Mouse (Mus musculus): ENCODE measurements around the gene Rhbdd1. TPM values are rescaled to one million over a fixed set of nuclear protein-coding genes. Genes with fewer than 3 reads are reported as not detected.
A peak's percentile ranks its signal among the peaks of the same experiment; 100 is the strongest.

Gene Rhbdd1
- total RNA-seq, 2 experiments from 2014 or later: 12.1 to 16.0 TPM

DNA sequence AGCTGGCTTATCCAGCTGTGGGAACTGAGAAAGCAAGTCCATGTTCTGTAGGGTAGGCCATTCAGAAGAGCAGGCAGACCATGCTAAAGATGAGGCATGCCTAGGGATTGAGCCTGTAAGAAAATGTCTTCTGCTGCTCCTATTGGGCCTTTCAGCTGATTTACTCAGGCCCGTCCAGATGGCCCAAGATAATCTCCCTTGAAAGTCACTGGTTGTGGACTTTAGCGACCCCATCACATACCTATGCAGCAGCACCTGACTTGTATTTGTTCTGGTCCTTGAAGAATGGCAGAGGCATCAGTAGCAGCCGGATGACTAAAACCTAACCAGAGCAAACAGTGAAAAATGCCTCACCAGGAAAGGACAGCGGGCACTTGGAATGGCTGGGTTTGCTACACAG lies 99.4 kb downstream of the Rhbdd1 start:
- no peak for ATAC-seq (replicated peaks; ENCODE audit: poor library complexity)

DNA sequence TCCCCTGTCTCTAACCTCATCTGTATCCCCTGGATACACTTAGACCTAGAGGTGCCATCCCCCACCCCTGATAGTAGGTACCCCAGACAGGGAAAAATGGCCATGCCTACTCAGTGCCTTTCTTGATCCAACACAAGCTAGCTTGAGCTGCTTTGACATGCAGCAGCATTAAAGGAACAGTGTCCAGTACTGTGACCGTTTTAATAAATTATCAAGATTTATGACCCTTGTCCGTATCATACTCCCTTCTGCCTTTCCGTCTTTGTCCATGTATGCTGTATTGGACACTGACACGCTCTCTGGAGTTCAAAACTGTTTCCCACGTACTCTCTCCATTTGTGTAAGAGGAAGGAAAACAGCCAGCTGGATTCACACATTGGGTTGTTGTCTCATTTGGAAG lies 111.5 kb downstream of the Rhbdd1 start:
- ATAC-seq (replicated peaks; ENCODE audit: poor library complexity): no peak

DNA sequence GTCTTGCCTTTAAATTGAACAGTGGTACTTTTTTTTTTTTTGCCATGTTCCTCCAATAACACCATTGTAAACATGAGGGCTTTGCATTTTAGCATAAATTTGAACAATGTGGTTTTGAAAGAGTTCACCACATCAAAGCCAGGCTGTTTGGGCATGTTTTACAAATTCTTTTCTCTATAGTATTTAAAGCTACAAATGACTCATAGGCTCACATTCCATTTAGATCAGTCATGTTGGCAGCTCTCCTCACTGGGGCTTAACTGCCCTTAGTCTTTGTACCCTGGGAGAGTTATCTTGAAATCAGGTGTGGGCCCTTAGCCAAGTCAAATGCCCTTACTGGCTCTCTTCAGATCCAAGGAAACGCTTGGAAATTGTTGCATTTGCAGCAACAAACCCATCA lies 112.8 kb downstream of the Rhbdd1 start:
- ATAC-seq (replicated peaks; ENCODE audit: poor library complexity): no peak

DNA sequence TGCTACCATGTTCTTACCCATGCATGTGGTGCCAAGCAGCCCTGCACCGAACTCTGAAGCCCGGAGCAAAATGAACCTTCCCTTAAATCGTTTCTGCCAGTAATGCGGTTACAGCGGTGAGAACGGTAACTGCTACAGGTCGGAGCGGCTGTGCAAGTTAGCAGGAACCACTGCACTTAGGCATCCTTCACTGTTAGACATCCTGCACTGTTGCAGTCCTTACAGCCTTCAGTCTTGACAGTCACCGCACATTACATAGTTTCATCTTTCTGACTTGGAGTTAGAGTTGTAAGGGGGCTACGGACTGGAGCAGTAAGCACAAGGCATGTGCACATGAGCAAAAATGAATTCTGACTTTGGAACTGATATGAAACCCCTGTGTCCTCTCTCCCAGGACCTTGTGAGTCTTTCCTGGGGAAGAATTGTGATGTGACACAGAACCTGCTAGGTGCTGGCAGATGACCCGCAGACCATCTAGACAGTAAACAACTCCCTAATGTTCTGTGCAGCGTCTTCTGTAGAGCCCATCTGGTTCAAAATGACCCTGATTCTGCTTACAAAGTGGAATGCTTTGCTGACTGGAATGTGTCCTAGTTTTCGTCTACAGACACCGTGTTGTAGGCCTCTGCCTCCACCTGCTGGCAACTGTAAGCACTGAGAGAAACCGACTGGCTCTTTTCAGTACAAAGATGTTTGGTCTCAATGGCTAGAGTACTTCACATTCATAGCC lies 116.8 kb downstream of the Rhbdd1 start:
- peak; percentile 63 for ATAC-seq (replicated peaks; ENCODE audit: poor library complexity)

DNA sequence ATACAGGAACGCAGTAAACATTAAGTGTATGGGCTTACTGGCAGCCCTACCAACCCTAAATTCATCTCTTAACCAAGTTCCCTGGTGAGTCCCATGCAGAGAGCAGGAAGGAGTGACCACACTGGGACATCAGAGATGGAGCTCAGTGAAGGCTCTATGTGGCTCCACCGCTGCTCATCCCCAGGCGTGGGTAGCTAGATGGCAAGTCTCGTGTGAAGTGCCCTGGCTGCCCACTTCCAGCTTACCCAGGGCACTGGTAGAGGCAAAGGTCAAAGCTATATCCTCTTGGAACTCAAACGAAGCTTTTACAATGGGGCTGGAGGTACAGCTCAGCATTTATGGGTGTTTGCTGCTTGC lies 117.4 kb downstream of the Rhbdd1 start:
- ATAC-seq (replicated peaks; ENCODE audit: poor library complexity): no peak

DNA sequence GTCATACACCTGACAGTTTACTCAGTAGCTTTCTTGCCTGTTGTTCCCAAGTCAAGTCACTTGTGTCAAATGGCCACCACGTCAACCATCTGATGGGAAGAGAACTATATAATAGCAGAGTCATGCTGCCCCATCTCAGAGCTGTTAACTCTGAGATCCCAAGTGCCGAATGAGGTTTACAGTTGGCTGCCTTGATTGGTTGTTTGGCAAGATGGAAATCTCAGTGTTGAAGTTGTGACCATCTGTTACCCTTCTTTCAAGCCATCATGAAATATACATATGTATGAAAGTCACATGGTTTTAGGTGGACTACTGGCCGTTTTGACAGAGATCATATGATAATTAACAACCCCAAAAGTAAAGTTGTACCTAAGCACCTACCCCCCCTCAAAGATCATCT lies 121.0 kb downstream of the Rhbdd1 start:
- no peak for ATAC-seq (replicated peaks; ENCODE audit: poor library complexity)

DNA sequence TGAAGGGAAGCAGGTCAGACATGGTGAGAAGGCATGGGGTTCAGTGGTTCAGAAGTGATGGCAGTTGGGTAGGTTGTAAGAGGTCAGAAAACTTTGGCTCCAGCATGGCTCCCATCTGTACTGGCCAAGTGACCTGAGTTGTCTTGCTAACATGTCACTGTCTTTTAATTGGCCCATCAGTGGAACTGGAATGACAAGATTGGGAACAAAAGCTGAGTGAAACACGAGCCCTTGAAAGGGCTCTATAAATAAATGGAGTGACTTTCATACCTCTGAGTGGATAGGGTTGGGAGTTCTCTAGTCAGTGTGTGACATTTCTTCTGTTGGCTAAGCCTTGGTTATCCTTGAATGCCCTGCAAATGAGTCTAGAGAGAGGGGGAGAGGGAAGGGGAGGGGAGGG lies 123.9 kb downstream of the Rhbdd1 start:
- ATAC-seq (replicated peaks; ENCODE audit: poor library complexity): no peak

DNA sequence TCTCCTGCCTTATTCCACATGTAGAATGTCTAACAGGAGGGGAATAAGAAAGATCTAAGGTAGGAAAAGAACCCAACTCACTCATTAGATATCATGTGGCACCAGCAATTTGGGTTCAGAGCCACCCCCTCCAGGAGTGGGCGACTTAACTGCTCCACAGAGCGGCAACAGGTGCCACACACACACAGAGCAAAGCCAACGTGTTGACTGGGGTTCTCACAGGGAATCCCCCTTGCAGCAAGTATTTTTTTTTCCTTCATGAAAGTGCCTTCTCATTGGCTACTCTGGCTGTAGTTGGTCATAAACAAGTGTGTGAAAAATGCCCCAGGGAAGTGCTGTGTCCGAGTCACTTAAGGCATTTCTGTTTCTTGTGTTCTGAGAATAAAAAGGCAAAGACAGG lies 127.3 kb downstream of the Rhbdd1 start:
- ATAC-seq (replicated peaks; ENCODE audit: poor library complexity): no peak

DNA sequence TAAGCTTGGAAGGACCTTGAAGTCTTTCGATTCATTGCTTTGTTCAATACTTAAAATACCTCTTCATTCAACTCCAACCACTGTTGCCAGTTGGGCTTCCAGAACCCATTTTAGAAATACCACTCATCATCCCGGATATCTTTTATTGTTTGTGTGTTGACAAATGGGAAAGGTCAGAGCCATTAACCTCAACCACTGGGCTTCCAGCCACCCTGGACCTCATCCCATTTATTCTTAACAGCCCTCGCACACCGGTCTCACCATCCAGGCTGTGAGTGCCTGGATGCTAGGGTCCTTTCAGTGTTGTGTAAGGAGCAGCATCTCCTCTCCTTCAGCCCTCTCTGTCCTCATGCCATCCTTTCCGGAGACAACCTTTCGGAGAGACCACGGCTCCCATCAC lies 129.8 kb downstream of the Rhbdd1 start:
- no peak for ATAC-seq (replicated peaks; ENCODE audit: poor library complexity)

DNA sequence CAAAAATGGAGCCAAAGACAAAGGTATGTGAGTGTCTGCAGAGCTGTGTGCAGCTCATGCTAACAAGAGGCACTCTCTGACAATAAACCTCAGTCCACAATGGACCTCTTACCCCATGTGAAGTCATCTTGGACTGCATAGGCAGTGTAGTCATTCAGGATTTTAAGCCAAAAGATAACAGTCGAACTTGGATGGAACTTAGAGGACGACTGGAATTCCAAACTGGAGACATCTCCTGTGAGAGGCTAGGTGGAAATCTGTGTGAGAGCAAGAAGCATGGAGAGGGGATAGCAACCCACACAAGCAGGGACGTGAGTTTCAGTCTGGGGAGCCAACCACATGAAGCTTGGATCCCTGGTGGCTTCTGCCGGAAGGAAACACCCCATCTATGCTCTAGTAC lies 133.6 kb downstream of the Rhbdd1 start:
- no peak for ATAC-seq (replicated peaks; ENCODE audit: poor library complexity)

DNA sequence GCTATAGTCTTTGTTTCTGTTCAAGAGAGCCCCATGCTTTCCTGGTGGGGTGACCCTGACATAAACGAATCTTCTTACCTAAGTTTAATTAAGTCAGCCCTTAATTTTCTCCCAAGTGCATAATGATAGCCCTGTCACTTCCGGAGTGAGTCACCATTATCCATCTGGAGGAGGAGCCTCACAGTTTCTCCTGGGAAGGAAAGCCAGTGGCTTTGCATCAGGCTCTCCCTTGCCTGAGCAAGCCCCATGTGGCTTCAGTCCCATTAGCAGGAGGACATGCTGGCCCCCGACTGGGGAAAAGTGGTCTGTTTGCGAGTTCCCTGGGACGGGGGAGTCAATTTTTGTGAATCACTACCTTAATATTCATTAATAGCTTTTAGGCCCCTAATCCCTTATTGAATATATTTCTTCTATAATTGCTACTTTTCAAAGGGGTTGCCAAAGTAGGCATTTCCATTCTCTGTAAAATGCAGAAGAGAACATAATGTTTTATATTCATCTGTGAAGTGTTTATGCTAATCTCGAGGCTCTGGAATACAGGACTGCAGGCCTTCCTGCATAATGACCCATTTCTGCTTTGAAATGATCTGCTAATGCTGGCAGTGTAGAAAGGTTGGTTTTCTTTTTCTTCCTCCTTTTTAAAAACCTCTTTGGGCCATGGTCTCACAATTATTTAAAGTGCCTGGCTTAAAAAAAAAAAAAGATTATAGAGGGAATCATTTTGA lies 135.8 kb downstream of the Rhbdd1 start:
- no peak for ATAC-seq (replicated peaks; ENCODE audit: poor library complexity)

DNA sequence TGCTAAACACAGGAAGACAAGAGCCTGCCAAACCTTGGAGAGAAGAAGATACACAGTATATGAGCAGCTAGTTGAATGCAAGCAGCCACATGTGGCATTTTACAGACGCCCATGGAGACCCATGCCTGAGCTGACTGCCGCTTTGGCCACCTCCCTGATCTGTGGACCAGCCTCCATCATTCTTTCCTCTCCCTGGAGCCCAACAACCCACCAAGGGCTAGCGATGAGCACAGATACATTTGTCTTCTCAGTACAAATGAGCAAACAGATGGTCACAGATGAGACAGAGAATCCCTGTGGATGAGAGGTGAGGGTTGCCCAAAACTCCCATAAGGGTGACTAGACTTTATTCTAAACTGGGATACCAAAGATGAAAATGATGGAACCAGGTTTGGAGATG lies 137.8 kb downstream of the Rhbdd1 start:
- ATAC-seq (replicated peaks; ENCODE audit: poor library complexity): no peak

DNA sequence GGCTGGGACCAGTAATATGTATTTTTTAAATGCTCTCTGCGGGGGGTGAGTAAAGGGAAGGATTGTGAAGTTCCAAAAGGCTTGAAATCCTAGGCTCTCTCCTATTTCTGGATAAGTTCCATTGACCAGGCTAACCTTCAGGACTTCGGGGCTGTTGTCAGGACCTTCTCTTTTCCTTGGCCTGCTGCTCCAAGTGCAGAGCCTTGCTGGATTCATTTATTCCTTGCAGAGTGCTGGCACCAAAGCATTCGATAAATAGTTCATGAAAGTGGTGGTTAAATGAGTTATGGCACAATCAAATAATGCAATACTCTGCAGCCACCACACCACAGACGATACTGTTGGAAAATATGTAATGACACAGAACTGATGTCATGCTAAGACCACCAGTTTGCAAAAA lies 143.1 kb downstream of the Rhbdd1 start:
- ATAC-seq (replicated peaks; ENCODE audit: poor library complexity): no peak

DNA sequence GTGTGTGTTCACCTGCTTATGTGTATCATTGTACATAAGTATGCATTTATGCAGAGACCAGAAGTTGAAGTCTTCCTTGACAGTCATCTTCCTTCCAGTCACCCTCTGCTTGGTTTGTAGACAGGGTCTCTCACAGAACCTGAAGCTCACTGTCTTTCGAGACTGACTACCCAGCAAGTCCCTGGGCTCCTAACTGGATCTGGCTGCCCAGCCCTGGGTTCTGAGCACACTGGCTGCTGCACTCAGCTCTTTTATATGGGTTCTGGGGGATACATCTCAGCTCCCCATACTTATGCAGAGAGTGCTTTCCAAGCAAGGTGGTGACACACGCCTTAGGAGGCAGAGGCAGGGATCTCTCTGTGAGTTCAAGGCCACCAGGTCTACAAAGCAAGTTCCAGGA lies 143.7 kb downstream of the Rhbdd1 start:
- no peak for ATAC-seq (replicated peaks; ENCODE audit: poor library complexity)

DNA sequence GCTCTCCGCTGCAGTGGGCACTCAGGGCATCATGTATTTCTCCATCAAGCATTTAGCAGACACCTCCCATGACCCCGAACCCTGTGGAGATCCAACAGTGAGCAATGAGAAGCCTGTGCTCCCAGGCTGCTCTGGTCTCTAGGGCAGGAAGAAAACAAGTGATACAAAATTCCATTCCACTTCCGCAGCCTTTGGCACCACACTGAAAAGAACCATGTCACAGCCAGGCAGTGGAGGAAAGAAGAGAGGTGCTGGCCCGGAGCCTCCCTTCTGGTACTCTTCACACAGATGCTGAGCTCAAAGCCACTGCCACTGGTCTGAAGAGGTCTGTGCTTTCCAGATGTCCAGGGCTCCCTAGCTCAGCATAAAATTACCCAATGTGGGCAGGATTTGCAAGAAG lies 144.8 kb downstream of the Rhbdd1 start:
- ATAC-seq (replicated peaks; ENCODE audit: poor library complexity): no peak

DNA sequence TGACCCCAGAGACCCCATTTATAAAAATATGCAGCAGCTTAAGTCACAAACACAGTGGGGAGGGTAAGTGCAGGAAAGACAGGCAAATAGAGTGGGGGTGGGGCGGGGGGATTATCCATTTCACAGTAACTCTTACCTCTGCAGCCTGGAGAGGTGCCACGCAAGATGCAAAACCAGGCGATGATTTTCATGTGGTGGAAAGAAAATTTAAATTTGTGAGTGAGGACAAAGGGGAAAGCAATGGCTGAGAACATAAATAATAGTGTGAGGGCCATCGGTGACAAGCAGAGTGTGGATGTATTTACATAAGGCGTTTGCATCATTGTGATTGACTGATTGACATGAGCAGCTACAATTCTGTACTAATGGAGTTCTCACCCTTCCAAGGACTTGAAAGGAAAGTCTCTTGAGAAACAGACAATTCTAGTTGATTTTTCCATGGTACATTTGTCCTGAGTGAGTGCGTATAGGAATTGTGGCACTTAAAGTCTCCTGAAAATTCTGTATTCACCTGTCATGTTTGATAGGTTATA lies 149.1 kb downstream of the Rhbdd1 start:
- no peak for ATAC-seq (replicated peaks; ENCODE audit: poor library complexity)

DNA sequence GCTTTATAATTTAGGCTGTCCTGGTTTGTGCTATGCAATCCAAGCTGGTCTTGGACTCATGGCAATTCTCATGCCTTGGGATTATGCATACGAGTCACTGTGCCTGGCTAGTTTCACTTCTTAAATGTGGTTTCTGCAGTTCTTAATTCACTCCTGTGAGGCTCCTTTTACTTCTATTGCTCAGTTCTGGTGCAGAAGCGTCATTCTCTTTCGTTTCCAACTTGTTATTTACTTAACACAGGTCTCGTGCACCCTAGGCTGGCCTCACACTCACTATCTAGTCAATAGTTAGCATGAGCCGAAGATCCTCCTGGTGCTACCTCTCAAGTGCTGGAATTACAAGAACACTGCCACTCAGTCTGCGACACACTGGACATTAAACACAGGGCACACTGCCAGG lies 152.6 kb downstream of the Rhbdd1 start:
- peak; percentile 58 for ATAC-seq (replicated peaks; ENCODE audit: poor library complexity)

DNA sequence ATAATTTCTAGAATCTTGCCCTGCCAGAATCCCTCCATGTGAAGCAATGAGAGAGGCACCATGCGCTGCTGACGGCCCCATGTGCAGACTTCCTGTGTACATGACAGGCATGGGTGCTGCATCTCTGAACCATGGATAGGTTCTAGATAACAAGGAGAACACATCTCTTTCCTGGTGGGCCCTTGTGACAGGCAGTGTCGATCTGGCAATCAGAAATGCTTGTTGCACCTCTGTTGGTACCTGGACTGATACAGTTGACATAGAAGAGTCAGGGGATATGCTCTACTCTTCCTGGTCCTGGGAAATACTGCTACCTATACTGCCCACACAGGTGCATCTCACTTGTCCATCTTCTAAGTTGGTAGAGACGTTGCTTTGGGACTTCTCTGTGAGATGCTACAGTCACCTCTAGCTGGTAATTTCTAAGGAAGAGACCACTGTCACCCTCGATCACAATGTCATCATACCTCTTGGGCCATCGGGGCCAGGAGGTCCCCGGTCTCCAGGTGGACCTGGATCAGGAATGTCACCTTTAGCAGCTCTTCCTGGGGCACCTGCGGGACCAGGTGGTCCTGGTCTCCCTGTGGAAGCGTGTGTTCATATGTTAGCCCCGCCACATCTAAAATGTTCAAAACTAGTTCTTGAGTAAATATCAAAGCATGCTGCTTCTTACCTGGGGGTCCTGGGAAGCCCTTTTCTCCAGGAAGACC lies 154.4 kb downstream of the Rhbdd1 start:
- ATAC-seq (replicated peaks; ENCODE audit: poor library complexity): no peak

DNA sequence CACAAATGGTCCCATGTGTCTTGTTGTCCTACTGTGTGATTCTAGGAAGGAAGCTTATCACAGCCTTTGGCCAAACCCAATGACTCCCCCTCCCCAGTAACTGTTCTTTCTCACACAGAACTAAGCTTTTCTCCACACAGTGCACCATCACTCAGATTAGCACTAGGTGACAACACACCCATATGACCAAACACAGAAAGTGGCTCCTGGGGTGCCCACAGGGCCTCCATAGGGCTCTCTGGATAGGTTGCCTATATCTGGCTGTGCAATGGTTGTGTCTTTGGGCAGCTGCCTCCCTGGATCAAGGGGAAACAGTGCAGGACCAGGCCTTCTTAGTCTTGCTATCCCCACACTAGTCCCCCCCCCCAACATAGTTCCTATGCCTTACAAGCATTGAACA lies 157.2 kb downstream of the Rhbdd1 start:
- no peak for ATAC-seq (replicated peaks; ENCODE audit: poor library complexity)

DNA sequence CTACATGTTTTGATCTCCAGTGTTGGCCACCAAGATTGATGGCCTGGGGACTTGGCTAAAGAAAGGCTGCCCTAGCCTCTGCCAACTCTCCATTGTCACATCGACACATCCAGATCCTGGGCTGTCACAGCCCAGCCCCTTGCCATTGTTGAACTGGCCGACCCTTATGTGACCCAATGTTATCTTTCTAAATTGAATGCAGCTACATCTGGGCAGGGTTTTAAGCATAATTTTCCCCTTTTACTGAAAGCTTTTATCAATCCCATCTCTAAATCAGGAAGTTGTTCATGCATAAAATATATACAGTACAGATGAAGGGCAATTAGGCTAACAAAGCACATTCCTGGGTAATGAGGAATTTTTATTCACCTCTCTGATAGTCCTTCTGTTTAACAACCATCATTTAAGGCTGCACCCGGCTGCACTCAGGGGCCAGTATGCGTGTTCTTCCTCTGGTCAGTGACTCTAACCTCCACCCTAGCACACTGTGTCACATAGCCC lies 158.3 kb downstream of the Rhbdd1 start:
- ATAC-seq (replicated peaks; ENCODE audit: poor library complexity): no peak

DNA sequence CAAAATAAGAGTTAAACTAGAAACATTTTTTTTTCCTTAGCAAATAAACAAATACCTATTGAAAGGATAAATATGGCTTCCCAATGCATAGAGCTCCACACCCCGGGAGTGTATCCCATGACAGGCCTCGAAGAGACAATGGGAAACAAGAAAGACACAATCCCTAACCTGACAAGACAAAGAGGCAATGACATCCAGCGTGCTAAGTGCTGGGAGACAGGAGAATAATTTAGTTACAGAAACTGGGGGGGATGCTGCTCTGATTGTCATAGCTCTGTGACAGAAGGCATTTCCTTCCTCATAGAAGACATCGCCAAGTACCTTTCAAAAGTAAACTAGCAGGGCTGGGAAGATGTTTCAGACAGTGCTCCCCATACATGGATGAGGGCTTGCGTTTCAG lies 159.0 kb downstream of the Rhbdd1 start:
- ATAC-seq (replicated peaks; ENCODE audit: poor library complexity): no peak

DNA sequence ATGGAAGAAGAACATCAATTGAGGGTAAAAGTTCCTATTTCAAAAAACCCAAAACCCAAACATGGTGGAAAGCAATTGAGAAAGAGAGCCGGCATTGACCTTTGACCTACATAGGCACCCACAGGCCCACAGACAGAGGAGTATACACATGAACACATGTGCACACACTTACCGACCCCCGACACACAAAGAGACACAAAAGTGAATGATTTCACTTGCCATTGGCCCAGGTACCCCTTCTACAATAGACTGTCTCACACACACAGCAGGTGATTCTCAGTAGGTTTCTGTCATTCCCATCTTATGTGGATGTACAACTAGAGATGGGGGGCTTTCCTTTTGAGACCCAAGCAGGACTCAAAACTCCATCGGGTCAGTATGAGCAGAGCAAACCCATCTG lies 159.6 kb downstream of the Rhbdd1 start:
- ATAC-seq (replicated peaks; ENCODE audit: poor library complexity): no peak
